Mouse (Mus musculus) cerebellum, adult 11-12 months (tissue): ENCODE data around the gene Slc6a20b.

ENCODE experiments used
- DNase-seq: peaks from one replicate; pipeline ENCODE4 v3.0.0; 2022

The Slc6a20b gene

DNA sequence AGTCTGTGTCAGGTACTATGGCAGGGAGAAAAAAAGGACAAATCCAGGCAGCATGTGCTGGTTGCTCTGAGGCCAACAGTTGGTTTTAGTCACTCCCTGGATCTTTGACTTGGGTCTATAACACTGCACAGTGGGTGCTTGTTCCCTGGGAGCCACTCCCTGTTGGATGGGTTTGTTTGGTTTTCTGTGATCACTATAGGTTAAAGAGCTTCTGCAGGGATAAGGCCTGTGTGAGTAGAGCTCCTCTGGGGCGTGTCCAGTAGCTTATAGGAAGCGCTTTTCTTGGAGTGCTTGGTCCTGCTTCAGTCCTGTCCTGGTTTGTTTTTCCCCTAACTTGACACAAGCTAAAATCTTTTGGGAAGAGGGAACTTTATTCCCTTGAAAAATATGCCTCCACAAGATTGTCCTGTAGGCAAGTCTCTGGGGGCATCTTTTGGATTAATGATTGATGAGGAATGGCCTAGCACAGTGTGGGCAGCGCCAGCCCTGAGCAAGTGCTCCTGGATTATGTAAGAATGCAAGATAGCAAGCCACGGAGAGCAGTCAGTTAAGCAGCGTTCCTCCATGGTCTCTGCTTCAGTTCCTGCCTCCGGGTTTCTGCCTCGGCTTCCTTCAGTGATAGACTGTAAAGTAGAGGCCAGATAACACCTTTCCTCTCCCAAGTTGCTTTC is 43.0 kb downstream of the Slc6a20b start:
- DNase-seq = no peak

DNA sequence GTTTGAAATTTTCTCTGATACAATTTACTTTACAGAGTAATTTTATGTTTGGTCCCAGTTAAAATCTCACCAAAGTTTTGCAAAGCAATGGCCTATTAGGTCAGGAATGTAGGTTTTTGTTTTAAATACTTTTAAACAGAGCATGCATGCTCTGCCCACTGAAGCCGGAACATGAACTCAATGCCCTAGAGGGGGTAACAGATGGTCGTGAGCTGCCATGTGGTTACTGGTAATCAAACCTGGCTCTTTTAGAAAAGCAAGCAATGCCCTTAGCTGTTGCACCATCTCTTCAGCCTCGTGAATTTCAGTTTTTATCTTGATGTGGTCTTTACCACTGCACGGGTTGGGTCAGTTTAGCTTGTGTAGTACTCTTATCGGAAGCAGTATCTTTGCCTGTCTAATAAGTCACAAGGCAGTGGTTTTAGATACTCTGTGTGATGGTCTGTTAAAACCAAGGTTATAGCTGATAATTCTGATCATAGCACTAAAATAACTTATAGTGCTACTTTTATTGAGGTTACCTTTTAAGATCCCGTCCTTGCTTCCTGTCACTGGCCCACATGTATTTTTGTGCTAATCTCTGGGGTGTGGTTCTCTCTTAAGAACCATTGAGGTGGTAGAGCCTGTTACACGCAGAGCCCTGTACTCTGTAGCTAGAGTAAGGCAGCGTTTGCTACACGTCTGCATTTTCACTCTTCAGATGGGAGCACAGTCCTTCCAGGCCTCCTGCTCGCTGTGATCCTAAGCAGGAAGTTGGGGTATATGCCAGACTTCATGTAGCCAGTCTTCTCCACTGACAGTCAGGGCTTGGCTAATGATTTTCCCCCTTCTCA is 54.8 kb downstream of the Slc6a20b start:
- peak; percentile 21 for DNase-seq

- DNase-seq = peak; percentile 8
Measured at GRCm38 (mm10) chr9:123554599-123554998, 77.8 kb downstream of the Slc6a20b start.
